Mouse (Mus musculus) lung, postnatal 0 days (tissue): Measurements from ENCODE around the gene Galm. TPM values are rescaled to one million over a fixed set of nuclear protein-coding genes. Genes with fewer than 3 reads are reported as not detected.
"Not testable (repeated sequence)": the region's sequence is repeated elsewhere in the genome, so short reads cannot be mapped to it uniquely, and the experiment has no call there.

Experiments used
- ATAC-seq: fragments of 200-750 bp; cut with Nextera tagmentation; 2 replicates; pipeline ENCODE4 v1.8.0; 2017; ENCODE audit warnings: moderate library complexity
- DNase-seq: peaks from one replicate; pipeline ENCODE4 v3.0.0-alpha.2; 2016; ENCODE audit warnings: low spot score
- H3K27ac ChIP-seq: fragments of 300-500 bp; sonication (generic); 2 replicates; pipeline ENCODE4 v1.5.1; 2014; ENCODE audit warnings: antibody characterized with exemption, mild to moderate bottlenecking, low read length, mixed read lengths
- H3K27me3 ChIP-seq: fragments of 300-500 bp; sonication (generic); replicated peaks from 2 replicates; pipeline ENCODE4 v1.6.1; 2014; ENCODE audit warnings: low read length, mixed read lengths; ENCODE audit not compliant: insufficient read depth
- H3K36me3 ChIP-seq: fragments of 300-500 bp; sonication (generic); 2 replicates; pipeline ENCODE4 v1.6.1; 2014; ENCODE audit warnings: low read length, mixed read lengths; ENCODE audit not compliant: insufficient read depth
- H3K4me1 ChIP-seq: fragments of 300-500 bp; sonication (generic); 2 replicates; pipeline ENCODE4 v1.6.1; 2014; ENCODE audit warnings: antibody characterized with exemption, low read depth, low read length, mixed read lengths; ENCODE audit not compliant: insufficient read depth
- H3K4me2 ChIP-seq: fragments of 300-500 bp; sonication (generic); replicated peaks from 2 replicates; pipeline ENCODE4 v1.6.1; 2014; ENCODE audit warnings: low read depth, mild to moderate bottlenecking, low read length, moderate library complexity, mixed read lengths
- H3K4me3 ChIP-seq: fragments of 300-500 bp; sonication (generic); 2 replicates; pipeline ENCODE4 v1.5.1; 2014; ENCODE audit warnings: low read depth, low read length
- H3K9ac ChIP-seq: fragments of 300-500 bp; sonication (generic); replicated peaks from 2 replicates; pipeline ENCODE4 v1.6.1; 2014; ENCODE audit warnings: low read depth, mild to moderate bottlenecking
- H3K9me3 ChIP-seq: fragments of 300-500 bp; sonication (generic); 2 replicates; pipeline ENCODE4 v1.6.1; 2016; ENCODE audit warnings: low read length, mixed read lengths
- CTCF ChIP-seq: IDR thresholded peaks from 2 replicates; pipeline ENCODE4 v1.5.1; 2016; ENCODE audit warnings: antibody characterized with exemption, mild to moderate bottlenecking
- EP300 ChIP-seq: IDR thresholded peaks from 2 replicates; pipeline ENCODE4 v1.6.1; 2016; ENCODE audit warnings: antibody characterized with exemption, mild to moderate bottlenecking, control low read depth
- WGBS: fragments of 180-500 bp; shearing (Covaris S2); extraction: QIAGEN DNeasy Blood & Tissue Kit; methylation state at CpG from one replicate; pipeline ENCODE4 v1.1.7; 2014; 5-methylcytosine and 5-hydroxymethylcytosine counted together
- polyA plus RNA-seq: library from polyadenylated mRNA; unstranded; fragments of >200 nt; fragmentation: Nextera tagmentation; extraction: Ambion mirVana; gene quantifications from 2 replicates; pipeline ENCODE4 v1.2.1, GENCODE M21; 2015

The Galm gene
- polyA plus RNA-seq, 1 experiment from 2014 or later: 7.5 TPM

DNA sequence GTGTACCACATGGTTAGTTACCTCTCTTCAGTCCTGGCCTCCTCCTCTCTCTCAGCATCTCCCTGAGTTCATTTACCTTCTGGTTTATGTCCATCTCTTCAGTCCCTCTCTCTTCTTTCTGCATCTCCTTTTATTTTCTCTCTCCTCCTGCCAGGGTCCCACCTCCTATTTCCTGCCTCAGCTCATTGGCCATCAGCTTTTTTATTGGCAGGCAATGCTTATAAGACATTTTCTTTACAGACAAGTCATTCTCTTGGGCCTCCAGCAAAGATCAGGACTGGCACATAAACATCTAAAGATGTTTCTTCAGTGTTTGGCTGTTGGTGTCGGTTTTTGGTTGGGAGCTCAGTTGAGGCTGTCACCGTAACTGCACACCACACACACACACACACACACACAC lies 46.4 kb downstream of the Galm start:
- H3K27me3 ChIP-seq: no peaks in the 10 kb centered on the region
- no peak overlapping the region for H3K9ac ChIP-seq
- no peak for DNase-seq
- H3K36me3 ChIP-seq: no peaks in the 10 kb centered on the region
- H3K27ac ChIP-seq: no peak overlapping the region
- H3K4me2 ChIP-seq: no peak overlapping the region
- H3K4me3 ChIP-seq: no peak overlapping the region
- TF ChIP-seq CTCF (no peak), EP300 (no peak)
- H3K4me1 ChIP-seq: 0 out of 2 replicates have a peak, but pooled peaks cover 5% of the 10 kb centered on the region
- ATAC-seq: no peak
- H3K9me3 ChIP-seq: no peaks in the 10 kb centered on the region
- WGBS: 90% methylated on average over 2 of the region's 2 CpGs

DNA sequence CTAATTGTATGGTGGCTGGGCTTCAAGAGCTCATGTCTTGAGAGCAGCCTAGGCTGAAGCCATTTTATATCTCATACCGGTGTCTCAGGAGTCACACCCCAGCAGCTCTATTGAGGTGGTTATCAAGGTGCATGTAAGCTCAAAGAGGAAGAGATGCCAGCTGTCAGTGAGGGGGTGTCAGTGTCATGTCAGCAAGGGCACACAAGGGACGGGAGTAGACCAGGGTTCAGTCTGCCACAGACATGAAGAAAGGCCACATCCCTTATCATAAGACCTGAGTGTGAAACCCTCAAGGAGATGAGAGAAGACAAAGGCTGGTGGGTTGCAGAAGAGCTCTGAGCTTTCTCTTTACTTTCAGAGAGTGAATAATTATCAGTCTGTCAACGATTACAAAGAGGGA lies 46.9 kb downstream of the Galm start:
- Histone ChIP-seq H3K36me3 (no peaks in the 10 kb centered on the region), H3K4me2 (no peak overlapping the region), H3K4me1 (0 out of 2 replicates have a peak, but pooled peaks cover 5% of the 10 kb centered on the region), H3K9me3 (no peaks in the 10 kb centered on the region), H3K27me3 (no peaks in the 10 kb centered on the region), H3K9ac (no peak overlapping the region), H3K4me3 (no peak overlapping the region), H3K27ac (no peak overlapping the region)
- ATAC-seq (no peak), DNase-seq (no peak)
- no peak for TF ChIP-seq CTCF
- no peak for TF ChIP-seq EP300
- 70% methylated on average over 3 of the region's 3 CpGs for WGBS

DNA sequence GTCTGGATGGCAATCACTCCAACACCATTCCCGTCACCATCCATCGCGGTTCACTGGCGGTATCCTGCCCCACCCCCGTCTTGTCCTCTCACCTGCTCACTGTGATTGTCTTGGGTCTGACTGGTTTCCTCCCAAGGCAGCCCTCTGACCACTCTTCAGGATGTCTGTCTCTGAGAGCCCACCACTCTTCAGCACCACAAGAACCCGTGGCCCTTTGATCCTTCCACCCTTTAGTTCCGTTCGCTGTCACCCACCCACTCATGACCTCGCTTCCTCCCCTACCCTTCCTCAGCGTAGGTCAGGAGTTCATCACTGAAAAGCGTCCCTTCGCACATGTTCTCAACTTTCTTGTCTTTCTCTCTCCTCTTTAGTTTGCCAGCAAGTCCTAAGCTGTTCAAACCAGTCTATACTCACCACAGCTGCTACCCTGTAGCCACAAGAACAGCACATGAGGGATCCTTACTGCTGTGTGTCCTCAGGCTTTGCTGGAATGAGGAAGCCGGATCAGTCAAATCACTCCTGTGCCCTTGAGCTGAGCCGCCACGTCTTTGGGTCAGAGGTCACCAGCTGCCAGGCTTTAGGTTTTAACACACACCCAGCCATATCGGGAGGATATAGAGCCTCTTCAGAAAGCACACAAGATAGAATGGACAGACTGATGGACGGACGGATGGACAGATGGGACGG lies 47.6 kb downstream of the Galm start:
- H3K4me2 ChIP-seq: no peak overlapping the region
- no peak overlapping the region for H3K27ac ChIP-seq
- H3K9me3 ChIP-seq: no peaks in the 10 kb centered on the region
- 58% methylated on average over 19 of the region's 19 CpGs for WGBS
- H3K9ac ChIP-seq: no peak overlapping the region
- H3K4me1 ChIP-seq: 0 out of 2 replicates have a peak, but pooled peaks cover 5% of the 10 kb centered on the region
- no peaks in the 10 kb centered on the region for H3K27me3 ChIP-seq
- no peaks in the 10 kb centered on the region for H3K36me3 ChIP-seq
- TF ChIP-seq EP300: no peak
- no peak for TF ChIP-seq CTCF
- ATAC-seq (peak; percentile 53), DNase-seq (peak; percentile 40)
- no peak overlapping the region for H3K4me3 ChIP-seq

DNA sequence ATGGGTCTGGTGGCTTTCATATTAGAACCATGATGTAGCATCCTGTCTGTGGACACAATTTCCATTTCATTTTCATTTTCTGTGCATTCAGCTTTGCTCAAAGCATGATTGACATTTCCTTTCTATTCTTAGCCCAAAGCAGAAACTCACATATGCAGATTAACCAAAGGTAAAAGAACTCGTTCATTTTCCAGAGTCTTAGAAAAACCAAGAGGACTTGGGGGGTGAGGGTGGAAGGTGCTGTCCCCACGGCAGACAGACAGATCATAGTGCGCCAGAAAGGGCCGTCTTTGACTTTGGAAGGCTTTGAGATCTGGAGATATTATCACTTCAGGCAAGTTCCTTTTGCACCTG lies 48.1 kb downstream of the Galm start:
- no peak for TF ChIP-seq CTCF
- no peak for TF ChIP-seq EP300
- Histone ChIP-seq H3K4me1 (0 out of 2 replicates have a peak, but pooled peaks cover 5% of the 10 kb centered on the region), H3K9me3 (no peaks in the 10 kb centered on the region), H3K4me3 (no peak overlapping the region), H3K4me2 (no peak overlapping the region), H3K27ac (no peak overlapping the region), H3K27me3 (no peaks in the 10 kb centered on the region), H3K9ac (no peak overlapping the region), H3K36me3 (no peaks in the 10 kb centered on the region)
- DNase-seq (no peak), ATAC-seq (no peak)
- WGBS: 85% methylated on average over 4 of the region's 4 CpGs

DNA sequence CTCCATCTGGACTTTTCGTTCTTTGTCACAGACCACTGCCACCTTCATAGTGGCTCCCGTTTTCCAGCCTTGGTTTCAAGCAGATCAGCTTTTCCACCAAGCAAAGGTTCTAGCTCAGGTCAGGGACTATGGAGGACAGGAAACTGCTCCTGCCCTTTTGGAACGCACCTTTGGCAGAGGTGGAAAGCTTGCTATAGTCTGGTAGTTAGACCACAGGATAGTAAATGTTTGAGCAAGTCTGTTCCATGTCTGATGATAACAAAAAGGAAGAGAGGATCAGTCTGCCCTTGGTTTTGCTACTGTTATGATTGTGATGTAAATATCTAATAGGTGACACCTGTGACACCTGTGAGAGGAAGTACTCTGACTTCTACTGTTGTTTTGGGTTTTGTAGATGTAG lies 48.7 kb downstream of the Galm start:
- no peaks in the 10 kb centered on the region for H3K9me3 ChIP-seq
- no peak for TF ChIP-seq EP300
- TF ChIP-seq CTCF: no peak
- H3K4me2 ChIP-seq: no peak overlapping the region
- no peaks in the 10 kb centered on the region for H3K36me3 ChIP-seq
- 0 out of 2 replicates have a peak, but pooled peaks cover 5% of the 10 kb centered on the region for H3K4me1 ChIP-seq
- H3K27ac ChIP-seq: no peak overlapping the region
- WGBS: 89% methylated on average over 3 of the region's 3 CpGs
- ATAC-seq: no peak
- no peak overlapping the region for H3K4me3 ChIP-seq
- no peak overlapping the region for H3K9ac ChIP-seq
- DNase-seq: no peak
- H3K27me3 ChIP-seq: no peaks in the 10 kb centered on the region

DNA sequence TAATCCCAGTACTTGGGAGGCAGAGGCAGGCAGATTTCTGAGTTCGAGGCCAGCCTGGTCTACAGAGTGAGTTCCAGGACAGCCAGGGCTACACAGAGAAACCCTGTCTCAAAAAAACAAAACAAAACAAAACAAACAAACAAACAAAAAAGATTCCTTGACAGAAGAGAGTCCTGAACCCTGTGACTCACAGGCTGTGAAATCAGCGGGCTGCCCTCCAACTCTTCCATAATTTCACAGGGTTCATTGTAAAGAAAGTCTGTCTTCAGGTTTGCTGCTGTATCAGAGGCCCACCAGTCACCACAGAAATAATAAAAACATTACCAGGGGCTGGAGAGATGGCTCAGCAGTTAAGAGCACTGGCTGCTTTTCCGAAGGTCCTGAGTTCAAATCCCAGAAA lies 51.6 kb downstream of the Galm start:
- H3K36me3 ChIP-seq, DNase-seq, H3K4me3 ChIP-seq, H3K9ac ChIP-seq, ATAC-seq, H3K4me2 ChIP-seq, H3K27me3 ChIP-seq, H3K4me1 ChIP-seq, H3K9me3 ChIP-seq, H3K27ac ChIP-seq: not testable (repeated sequence)
- 93% methylated on average over 2 of the region's 3 CpGs for WGBS

DNA sequence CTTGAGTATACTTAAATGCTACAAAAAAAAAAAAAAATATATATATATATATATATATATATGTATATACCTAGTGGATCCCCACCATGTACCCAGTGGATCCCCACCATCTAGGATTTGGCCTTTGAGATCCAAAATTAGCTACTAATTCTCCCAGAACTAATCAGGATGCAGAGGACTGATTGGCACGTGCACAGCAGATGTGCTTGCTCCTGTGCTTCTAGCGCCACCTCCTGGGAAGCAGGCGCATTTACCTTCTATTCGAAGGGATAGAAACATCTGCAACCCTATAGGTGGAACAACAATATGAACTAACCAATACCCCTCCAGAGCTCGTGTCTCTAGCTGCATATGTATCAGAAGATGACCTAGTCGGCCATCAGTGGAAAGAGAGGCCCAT lies 52.7 kb downstream of the Galm start:
- H3K4me2 ChIP-seq: no peak overlapping the region
- peak; percentile 79 for ATAC-seq
- H3K4me1 ChIP-seq: 0 out of 2 replicates have a peak, but pooled peaks cover 4% of the 10 kb centered on the region
- TF ChIP-seq CTCF: peak; percentile 98
- no peak for TF ChIP-seq EP300
- H3K4me3 ChIP-seq: no peak overlapping the region
- no peaks in the 10 kb centered on the region for H3K36me3 ChIP-seq
- WGBS: 1% methylated on average over 6 of the region's 6 CpGs
- H3K27ac ChIP-seq: no peak overlapping the region
- H3K27me3 ChIP-seq: no peaks in the 10 kb centered on the region
- no peaks in the 10 kb centered on the region for H3K9me3 ChIP-seq
- peak; percentile 93 for DNase-seq
- H3K9ac ChIP-seq: no peak overlapping the region
